Mouse (Mus musculus): ENCODE measurements at regions not wholly inside any gene's neighbourhood (a gene's known extent, or its start where the extent isn't known, plus 50 kb on each side); places are given as distances from the start of the nearest gene placed in this dataset.

- no peak for TF ChIP-seq CTCF (IDR thresholded peaks at IDR 0.05; ENCODE audit: low read depth)
- TF ChIP-seq EP300 (IDR thresholded peaks at IDR 0.05; ENCODE audit: low read depth): no peak
These were observed 90.4 kb upstream of the Eomes start for GRCm38 (mm10) chr9:118387631-118388030.
